Mouse (Mus musculus) megakaryocyte, embryonic 14.5 days (primary cell): ENCODE measurements around the gene Cnr1.

Experiments used
- FLI1 ChIP-seq: IDR thresholded peaks from 2 replicates; pipeline ENCODE4 v1.6.1; 2012; ENCODE audit warnings: low read length, inconsistent platforms, mixed read lengths
- GATA1 ChIP-seq: IDR thresholded peaks from 3 replicates; pipeline ENCODE4 v1.6.1; 2012; ENCODE audit warnings: mixed read lengths, low read length, inconsistent platforms, borderline replicate concordance

DNA sequence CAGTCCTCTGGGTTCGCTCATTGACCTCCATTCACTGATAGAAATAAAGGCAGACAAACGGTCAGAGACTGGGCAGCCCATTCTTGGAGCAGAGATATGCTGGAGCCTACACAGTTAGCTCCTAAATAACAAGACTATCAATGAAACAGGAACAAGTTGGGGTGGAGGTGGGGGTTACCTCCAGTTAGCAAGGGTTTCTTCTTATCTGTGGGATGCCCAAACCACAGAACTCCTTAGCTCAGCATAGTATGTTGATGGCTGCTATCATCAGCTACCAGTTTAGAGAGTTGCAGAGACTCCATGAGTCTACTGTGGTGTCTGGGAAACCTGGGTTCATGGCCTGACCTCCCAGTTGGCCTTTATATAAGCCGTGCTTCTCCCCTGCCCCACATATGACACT is 33.0 kb downstream of the Cnr1 start:
- no peak for TF ChIP-seq FLI1
- TF ChIP-seq GATA1 = no peak
